13 mouse cellular contexts compared by ENCODE assay signal in genomic region chr1:90283176-90283775, GRCm38 (mm10).
DNase-seq lines count a peak whose midpoint lies in the region; ATAC-seq and TF ChIP-seq lines count a peak whose summit lies in the region.
"Had no signal": no experiment of that assay in that cellular context is flagged by ENCODE, and none has a peak within 500 bp of the region (broad histone marks: within the 10 kb centered on the region; RNA-seq: fewer than 3 reads in every experiment).

No protein-coding gene starts in this region.

- H3K4me3 ChIP-seq in kidney, embryonic 16.5 days (ENCODE audit: low read length), result no peak overlapping the region
- peak overlapping the region; percentile 35; the same call in 1 of the 2 replicates for H3K4me3 ChIP-seq in E14TG2a.4 (replicated peaks; ENCODE audit: low read length)
- no peak overlapping the region for H3K4me3 ChIP-seq in embryonic facial prominence, embryonic 15.5 days (replicated peaks)
- no peak overlapping the region for H3K4me3 ChIP-seq in thymus, adult 2 months (ENCODE audit: control insufficient read depth, insufficient read depth, low read length)
- H3K4me3 ChIP-seq: neural tube, embryonic 12.5 days had no signal

- no peak overlapping the region for H3K9ac ChIP-seq in kidney, embryonic 16.5 days (replicated peaks; ENCODE audit: low read length)
- no peak overlapping the region for H3K9ac ChIP-seq in embryonic facial prominence, embryonic 15.5 days
- H3K9ac ChIP-seq: neural tube, embryonic 12.5 days had no signal

- peaks cover 22% of the 10 kb centered on the region for H3K4me1 ChIP-seq in kidney, embryonic 16.5 days (ENCODE audit: insufficient read depth, low read length)
- H3K4me1 ChIP-seq in E14TG2a.4 (replicated peaks; ENCODE audit: low read depth, low read length), result peaks cover 55% of the 10 kb centered on the region
- peaks cover 51% of the 10 kb centered on the region for H3K4me1 ChIP-seq in embryonic facial prominence, embryonic 15.5 days
- H3K4me1 ChIP-seq in thymus, adult 2 months (replicated peaks; ENCODE audit: control insufficient read depth, insufficient read depth, low read length), result no peaks in the 10 kb centered on the region; the same call in 1 of the 2 replicates

- H3K27ac ChIP-seq in kidney, embryonic 16.5 days (ENCODE audit: low read length), result no peak overlapping the region
- peak overlapping the region; percentile 31; the same call in 1 of the 2 replicates for H3K27ac ChIP-seq in embryonic facial prominence, embryonic 15.5 days (replicated peaks)
- no peak overlapping the region for H3K27ac ChIP-seq in thymus, adult 2 months (ENCODE audit: control insufficient read depth, insufficient read depth, low read length)
- H3K27ac ChIP-seq: neural tube, embryonic 12.5 days had no signal

- no peaks in the 10 kb centered on the region for H3K9me3 ChIP-seq in kidney, embryonic 16.5 days (ENCODE audit: low read length)
- peaks cover 6% of the 10 kb centered on the region; the same call in 1 of the 2 replicates for H3K9me3 ChIP-seq in E14TG2a.4 (ENCODE audit: low read length)
- no peaks in the 10 kb centered on the region for H3K9me3 ChIP-seq in embryonic facial prominence, embryonic 15.5 days (replicated peaks)
- H3K9me3 ChIP-seq: neural tube, embryonic 12.5 days had no signal

- no peaks in the 10 kb centered on the region for H3K36me3 ChIP-seq in kidney, embryonic 16.5 days (ENCODE audit: insufficient read depth, low read length)
- no peaks in the 10 kb centered on the region for H3K36me3 ChIP-seq in E14TG2a.4 (ENCODE audit: insufficient read depth, low read length)
- no peaks in the 10 kb centered on the region for H3K36me3 ChIP-seq in embryonic facial prominence, embryonic 15.5 days
- H3K36me3 ChIP-seq in thymus, adult 2 months (ENCODE audit: control insufficient read depth, insufficient read depth, low read length), result no peaks in the 10 kb centered on the region
- H3K36me3 ChIP-seq: neural tube, embryonic 12.5 days had no signal

- TF ChIP-seq POLR2A in thymus, adult 2 months (IDR thresholded peaks at IDR 0.05; ENCODE audit: control insufficient read depth, extremely low read depth, insufficient read depth, low read length, poor library complexity), result no peak

- 0 out of 2 replicates have a peak, but pooled peaks have one; percentile 39 for ATAC-seq in kidney, embryonic 16.5 days (ENCODE audit: low FRiP score, low TSS enrichment)
- ATAC-seq in embryonic facial prominence, embryonic 15.5 days (ENCODE audit: insufficient number of reproducible peaks, low FRiP score, low TSS enrichment, low read depth), result no peak
- ATAC-seq: inflammation-experienced regulatory T-cells, adult 6 months had no signal

- peak; percentile 44 for DNase-seq in embryo, embryonic 10.5 days (ENCODE audit: low spot score)
- DNase-seq in embryo, embryonic 9.5 days (ENCODE audit: extremely low spot score), result no peak
- no peak for DNase-seq in kidney, postnatal 10 days
- no peak for DNase-seq in thymus, adult 2 months
- DNase-seq in urinary bladder, postnatal 14 days (ENCODE audit: low spot score), result no peak
- DNase-seq: cerebellum, adult 11-12 months; embryo, embryonic 11 days; right cerebral cortex, adult 18-20 months had no signal

- TF ChIP-seq CTCF in E14TG2a.4 (conservative IDR thresholded peaks at IDR 0.05; ENCODE audit: low read length), result no peak
- TF ChIP-seq CTCF in thymus, adult 2 months (IDR thresholded peaks at IDR 0.05; ENCODE audit: borderline replicate concordance, control insufficient read depth, extremely low read depth, insufficient read depth, low read length, poor library complexity), result no peak

- H3K4me2 ChIP-seq in kidney, embryonic 16.5 days (replicated peaks; ENCODE audit: low read depth, low read length), result no peak overlapping the region
- no peak overlapping the region for H3K4me2 ChIP-seq in embryonic facial prominence, embryonic 15.5 days (replicated peaks)
- H3K4me2 ChIP-seq: neural tube, embryonic 12.5 days had no signal

- 23% methylated on average over 11 of the region's 11 CpGs for WGBS in kidney, embryonic 16.5 days
- 40% methylated on average over 11 of the region's 11 CpGs for WGBS in embryonic facial prominence, embryonic 15.5 days
- WGBS in thymus, adult 2 months, result 86% methylated on average over 11 of the region's 11 CpGs

- H3K27me3 ChIP-seq in kidney, embryonic 16.5 days (ENCODE audit: insufficient read depth, low read length), result no peaks in the 10 kb centered on the region
- peaks cover 3% of the 10 kb centered on the region; the same call in 1 of the 2 replicates for H3K27me3 ChIP-seq in E14TG2a.4 (ENCODE audit: insufficient read depth, low read length)
- H3K27me3 ChIP-seq in embryonic facial prominence, embryonic 15.5 days, result no peaks in the 10 kb centered on the region
- no peaks in the 10 kb centered on the region for H3K27me3 ChIP-seq in thymus, adult 2 months (ENCODE audit: control insufficient read depth, insufficient read depth, low read length)
- H3K27me3 ChIP-seq: neural tube, embryonic 12.5 days had no signal
